Mouse (Mus musculus) urinary bladder, postnatal 14 days (tissue): Measurements from ENCODE around the gene Hist1h4i.
A peak's percentile ranks its signal among the peaks of the same experiment; 100 is the strongest.
"Not testable (repeated sequence)": the region's sequence is repeated elsewhere in the genome, so short reads cannot be mapped to it uniquely, and the experiment has no call there.

Source experiments
- DNase-seq: peaks from one replicate; pipeline ENCODE4 v3.0.0; 2021; ENCODE audit warnings: low spot score

Hist1h4i gene

DNA sequence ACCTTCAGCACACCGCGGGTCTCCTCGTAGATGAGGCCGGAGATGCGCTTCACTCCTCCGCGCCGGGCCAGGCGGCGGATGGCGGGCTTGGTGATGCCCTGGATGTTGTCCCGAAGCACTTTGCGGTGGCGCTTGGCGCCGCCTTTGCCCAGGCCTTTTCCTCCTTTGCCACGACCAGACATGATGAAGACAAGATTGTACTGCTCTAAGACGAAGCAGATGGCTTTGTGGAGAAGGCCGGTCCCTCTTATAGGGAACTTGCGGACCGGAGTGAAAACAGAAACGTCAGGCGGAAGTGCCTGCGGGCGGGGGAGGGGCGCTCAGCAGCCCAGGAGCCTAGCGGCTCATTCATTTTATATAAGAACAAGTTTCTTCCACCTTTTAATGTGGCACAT lies at the start of gene Hist1h4i:
Gene Hist1h4i, minus strand, starts transcription at position 221 of the 395 bp plus-strand sequence.
- DNase-seq, result peak; percentile 97

DNA sequence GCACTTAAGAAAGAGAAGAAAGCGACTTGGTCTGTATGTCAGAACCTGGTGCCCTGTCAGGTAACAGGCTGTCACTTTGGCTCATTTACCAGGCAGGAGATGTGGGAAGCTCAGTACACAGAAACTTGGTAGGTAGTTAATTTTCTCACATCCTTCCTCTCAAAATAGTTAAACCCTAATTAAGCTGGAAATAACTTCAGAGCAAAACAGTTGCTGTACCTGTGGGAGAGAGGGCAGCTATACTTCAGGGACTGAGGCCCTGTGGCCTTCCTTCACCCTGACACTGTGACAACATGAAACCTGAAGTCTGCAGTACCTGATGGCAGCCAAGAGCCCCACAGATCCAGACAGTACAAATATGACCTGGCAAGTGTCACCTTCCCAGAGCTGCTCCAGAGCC lies 43.0 kb upstream of the Hist1h4i start, which contains the start of gene Vmn1r188:
Gene Vmn1r188, plus strand, starts transcription at position 301 of the 400 bp plus-strand sequence.
- not testable (repeated sequence) for DNase-seq

DNA sequence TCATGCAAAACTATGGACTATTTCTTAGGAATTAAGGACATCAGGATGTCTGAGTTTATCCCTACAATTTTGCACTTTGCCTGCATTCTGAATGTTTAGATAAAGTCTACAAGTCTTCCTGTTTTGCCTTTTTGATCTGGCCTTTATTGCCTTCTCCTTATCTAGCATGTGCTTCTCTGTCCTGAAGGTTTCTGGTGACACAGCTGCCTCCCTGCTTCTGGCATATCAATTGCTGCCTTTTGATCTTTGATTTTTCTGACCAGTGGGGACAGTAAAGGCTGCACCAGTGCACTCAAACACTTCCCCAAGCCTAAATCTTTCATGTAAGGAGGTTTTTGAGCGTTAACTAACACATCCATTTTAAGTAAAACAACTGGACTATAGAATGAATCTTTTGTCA lies 22.3 kb upstream of the Hist1h4i start:
- no peak for DNase-seq

DNA sequence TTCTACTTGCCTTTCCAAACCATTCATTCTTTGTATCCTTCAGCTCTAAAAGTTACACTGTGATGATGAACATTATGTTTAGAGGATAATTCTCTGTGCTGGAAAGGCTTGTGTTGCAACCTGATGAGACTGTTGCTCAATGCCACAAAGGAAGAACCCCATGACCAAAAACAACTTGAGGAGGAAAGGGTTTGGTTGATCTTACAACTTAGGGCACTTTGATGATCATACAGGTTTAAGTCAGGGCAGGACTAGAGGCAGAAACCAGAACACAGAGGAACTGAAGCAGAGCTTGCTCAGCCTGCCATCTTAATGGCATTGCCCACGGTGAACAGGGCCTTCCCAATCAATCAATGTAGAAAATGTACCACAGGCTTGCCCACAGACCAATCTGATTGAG lies 20.3 kb upstream of the Hist1h4i start:
- DNase-seq, result no peak

DNA sequence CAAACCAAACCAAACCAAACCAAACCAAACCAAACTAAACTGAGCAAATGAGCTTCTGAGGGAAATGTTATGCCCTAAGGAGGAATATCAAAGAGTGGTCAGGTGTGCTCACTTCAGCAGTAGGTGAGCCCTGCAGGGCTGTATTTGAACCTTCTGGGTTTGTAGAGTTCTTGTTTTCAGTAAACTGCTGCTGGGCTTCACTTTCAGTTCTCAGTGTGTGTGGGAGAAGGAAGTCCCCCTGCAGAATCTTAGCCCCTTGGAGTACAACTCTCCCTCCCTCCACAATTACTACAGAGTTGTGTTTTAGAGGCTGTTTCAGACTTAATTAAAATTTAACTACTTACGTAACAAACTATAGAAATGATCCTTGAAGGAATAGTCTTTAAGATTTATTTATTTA lies 12.6 kb upstream of the Hist1h4i start:
- no peak for DNase-seq

- DNase-seq, result no peak
Measured at GRCm38 (mm10) chr13:22051523-22051859, 10.3 kb upstream of the Hist1h4i start.

GRCm38 (mm10) chr13:22050591-22051522 lies 9.7 kb upstream of the Hist1h4i start:
- peak; percentile 92 for DNase-seq

DNA sequence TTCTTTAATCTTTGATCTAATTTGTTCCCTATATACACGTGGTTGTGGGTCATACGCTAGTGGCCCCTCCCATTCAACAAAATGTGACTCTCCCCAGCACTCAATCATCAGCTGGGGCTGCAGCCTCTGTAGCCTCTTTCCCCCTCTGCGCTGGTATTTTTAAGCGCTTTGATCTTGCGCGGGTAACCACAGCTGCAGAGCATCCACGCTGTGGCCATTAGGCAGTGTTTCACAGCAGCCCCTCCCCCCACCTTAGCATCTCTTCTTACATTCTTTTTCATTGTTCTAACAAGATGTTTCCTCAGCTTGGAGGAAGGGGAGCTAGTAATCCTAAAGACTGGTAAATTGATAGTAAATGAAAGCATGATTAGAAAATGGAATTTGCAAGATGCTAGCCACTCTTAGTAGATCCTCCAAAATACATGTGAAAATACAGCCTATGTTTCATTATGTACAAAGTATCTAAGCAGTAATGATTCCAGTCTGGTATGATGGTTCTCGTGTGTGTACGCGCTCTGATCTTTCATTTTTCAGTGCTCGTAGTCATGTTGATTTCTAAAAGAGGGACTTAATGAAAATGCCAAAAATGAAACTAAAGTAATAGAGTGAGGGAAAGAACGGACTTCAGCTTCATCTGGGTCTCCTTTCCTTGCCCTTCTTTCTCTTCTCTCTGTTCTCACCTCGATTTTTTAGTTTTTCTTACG lies 8.7 kb upstream of the Hist1h4i start:
- no peak for DNase-seq

- no peak for DNase-seq
Measured at GRCm38 (mm10) chr13:22049041-22049440, 7.9 kb upstream of the Hist1h4i start.

GRCm38 (mm10) chr13:22045311-22045710 lies 4.1 kb upstream of the Hist1h4i start:
- no peak for DNase-seq

DNA sequence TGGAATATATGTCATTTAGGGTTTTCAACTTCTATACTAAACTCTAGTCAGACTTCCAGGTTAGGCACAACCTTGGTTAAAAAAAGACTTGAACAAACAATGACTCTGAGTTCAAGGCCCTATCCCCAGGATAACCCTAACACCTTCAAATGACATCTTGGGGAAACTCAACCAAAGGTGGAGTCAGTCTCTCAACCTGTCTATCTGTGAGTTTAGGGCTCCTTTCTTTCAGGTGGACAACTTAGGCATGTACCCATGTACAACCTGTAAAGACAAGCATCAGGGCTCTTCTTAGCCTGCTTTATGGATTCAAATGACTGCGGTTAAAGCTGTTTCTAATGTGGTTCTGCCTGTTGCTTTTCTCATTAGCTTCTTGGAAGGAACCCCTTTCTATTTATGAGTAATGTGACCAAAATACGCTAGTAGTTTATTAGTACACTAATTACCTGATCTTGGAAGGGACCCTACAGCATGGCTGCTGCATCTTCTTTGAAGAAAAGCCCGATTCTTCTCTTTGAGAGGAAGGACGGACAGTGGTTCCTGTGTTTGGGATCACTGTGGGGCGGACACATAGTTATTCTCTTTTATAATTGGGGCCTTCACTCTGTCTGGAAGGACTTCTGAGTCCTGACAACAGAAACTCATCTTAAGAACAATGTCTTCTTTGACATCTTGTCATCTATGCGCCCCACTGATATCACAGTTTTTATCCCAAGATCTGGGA lies 3.4 kb upstream of the Hist1h4i start:
- DNase-seq, result no peak

DNA sequence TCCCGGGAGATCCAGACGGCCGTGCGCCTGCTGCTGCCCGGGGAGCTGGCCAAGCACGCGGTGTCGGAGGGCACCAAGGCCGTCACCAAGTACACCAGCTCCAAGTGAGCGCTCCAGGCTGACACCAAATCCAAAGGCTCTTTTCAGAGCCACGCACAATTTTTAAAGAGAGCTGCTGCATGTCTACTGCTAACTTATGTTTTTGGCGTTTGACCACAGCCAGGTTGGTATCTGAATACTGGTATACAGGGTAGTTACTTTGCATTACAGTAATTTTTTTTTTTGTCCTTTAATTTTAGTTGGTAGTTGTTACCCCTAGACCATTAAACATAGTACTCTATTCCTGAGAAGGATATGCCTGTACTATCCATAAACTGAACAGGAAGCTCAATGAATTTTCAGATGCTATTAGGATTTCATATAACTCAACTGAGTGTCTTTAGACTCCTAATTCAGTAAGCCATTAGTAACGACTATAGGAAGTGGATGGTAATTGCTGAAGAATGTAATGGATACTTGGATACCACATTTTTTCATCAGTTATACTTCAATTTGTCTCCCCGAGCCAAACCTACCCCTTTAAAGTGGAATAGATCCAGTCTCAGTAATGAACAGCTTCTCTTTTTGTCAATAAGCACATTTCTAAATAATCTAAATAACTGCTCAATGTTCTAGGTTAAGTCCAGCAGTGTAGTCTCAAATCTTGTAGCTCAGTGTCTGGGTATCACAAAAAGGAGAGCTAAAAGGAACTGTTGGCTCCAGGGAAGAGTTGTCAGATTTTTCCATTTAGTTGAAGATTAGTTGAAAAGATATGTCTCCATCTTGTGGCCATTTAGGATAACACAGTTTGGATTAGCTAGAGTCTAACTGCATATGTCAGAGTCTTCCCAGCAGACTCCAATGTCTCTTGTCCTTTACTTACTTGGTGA lies 2.6 kb upstream of the Hist1h4i start:
- DNase-seq, result no peak

- DNase-seq, result peak; percentile 84
Measured at GRCm38 (mm10) chr13:22042568-22043502, 1.7 kb upstream of the Hist1h4i start, which contains the start of the genes Hist1h2ag and Hist1h2bj. Hist1h2ag (minus strand) TSS chr13:22042944. Hist1h2bj (plus strand) TSS chr13:22043214.

- no peak for DNase-seq
Measured at GRCm38 (mm10) chr13:22041651-22042567, 747 bp upstream of the Hist1h4i start.

DNA sequence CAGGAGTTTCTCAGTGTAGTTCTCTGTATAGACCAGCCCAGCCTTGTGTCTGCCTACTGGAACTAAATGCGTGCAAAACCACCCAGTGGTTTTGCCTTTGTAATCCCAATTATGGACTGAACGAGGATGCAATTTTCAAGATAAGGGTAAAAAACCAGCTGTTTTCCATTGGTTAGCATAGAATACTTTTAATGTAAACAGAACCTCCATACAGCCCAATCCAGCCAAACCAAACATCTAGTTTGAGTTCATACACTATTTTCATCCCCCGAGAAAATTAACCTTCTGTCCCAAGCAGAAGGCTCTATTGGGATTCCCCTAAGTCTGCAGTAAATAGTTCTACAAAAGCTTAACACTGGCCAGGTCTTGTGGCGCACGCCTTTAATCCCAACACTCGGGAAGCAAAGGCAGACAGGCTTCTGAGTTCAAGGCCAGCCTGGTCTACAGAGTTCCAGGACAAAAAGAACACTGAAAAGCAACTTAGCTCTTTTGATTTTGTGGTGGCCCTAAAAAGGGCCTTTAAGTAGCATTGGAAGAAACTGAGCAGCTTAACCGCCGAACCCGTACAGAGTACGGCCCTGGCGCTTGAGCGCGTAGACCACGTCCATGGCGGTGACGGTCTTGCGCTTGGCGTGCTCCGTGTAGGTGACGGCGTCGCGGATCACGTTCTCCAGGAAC lies 559 bp downstream of the Hist1h4i start:
- no peak for DNase-seq

GRCm38 (mm10) chr13:22039951-22040463 lies 1.2 kb downstream of the Hist1h4i start:
- DNase-seq, result no peak

GRCm38 (mm10) chr13:22039364-22039763 lies 1.8 kb downstream of the Hist1h4i start:
- no peak for DNase-seq

GRCm38 (mm10) chr13:22037415-22037814 lies 3.7 kb downstream of the Hist1h4i start:
- no peak for DNase-seq
